Mouse (Mus musculus): ENCODE data around the gene Snx29. TPM values are rescaled to one million over a fixed set of nuclear protein-coding genes. Genes with fewer than 3 reads are reported as not detected.
A peak's percentile ranks its signal among the peaks of the same experiment; 100 is the strongest.
"Not testable (repeated sequence)": the region's sequence is repeated elsewhere in the genome, so short reads cannot be mapped to it uniquely, and the experiment has no call there.

Snx29 gene
- polyA plus RNA-seq, 1 experiment from 2014 or later, result 12.5 TPM

DNA sequence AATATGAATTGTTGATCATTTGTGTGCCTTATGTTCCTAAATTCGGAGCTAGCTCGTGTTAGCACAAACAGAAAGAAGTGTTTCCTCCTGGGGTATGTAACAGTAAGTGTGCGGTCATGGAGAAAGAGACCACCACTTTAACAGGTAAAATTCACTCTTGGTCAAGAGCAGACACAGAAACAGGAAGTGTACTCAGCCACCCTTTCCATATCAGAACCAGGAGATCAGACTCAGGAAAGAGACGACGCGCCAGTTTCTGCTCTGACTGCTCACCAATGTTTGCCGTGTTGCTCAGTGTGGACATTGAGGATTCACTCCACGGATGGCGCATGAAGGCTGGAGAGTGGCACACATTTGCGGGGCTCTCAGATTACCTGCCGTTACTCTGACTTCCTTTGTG lies 242.4 kb downstream of the Snx29 start:
- Histone ChIP-seq H3K27ac (no peak overlapping the region), H3K4me1 (peaks cover 5% of the 10 kb centered on the region; the same call in 1 of the 2 replicates), H3K4me3 (no peak overlapping the region), H3K9me3 (replicated peaks) (no peaks in the 10 kb centered on the region), H3K27me3 (ENCODE audit: low read depth, poor library complexity, severe bottlenecking) (no peaks in the 10 kb centered on the region), H3K36me3 (no peaks in the 10 kb centered on the region)
- no peak for DNase-seq (ENCODE audit: low spot score)
- 89% methylated on average over 11 of the region's 11 CpGs for WGBS

DNA sequence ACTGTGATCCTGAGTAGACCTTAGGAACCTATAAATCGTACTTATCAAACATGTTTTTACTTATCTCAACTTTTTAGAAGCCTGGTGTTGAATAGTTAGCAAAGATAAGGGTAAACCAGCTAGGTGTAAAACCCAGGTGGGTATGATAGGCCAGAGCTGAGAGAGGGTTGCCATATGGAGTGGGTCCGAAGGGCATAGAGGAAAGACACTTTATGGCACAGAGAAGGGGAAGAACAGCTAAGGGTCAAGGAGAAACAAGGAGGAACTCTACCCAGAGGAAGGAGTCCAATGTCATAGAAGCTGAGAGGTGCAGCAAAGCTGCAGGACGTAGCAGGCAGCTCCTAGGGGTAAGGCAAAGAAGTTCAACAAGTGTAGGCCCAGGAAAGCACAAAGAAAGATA lies 244.9 kb downstream of the Snx29 start:
- no peaks in the 10 kb centered on the region for H3K9me3 ChIP-seq (replicated peaks)
- WGBS, result 81% methylated on average over 3 of the region's 3 CpGs
- H3K27me3 ChIP-seq (ENCODE audit: low read depth, poor library complexity, severe bottlenecking), result no peaks in the 10 kb centered on the region
- H3K36me3 ChIP-seq, result 0 out of 2 replicates have a peak, but pooled peaks cover 2% of the 10 kb centered on the region
- no peak overlapping the region for H3K4me3 ChIP-seq
- no peak for DNase-seq (ENCODE audit: low spot score)
- H3K27ac ChIP-seq, result no peak overlapping the region; the same call in 1 of the 2 replicates
- H3K4me1 ChIP-seq, result peaks cover 7% of the 10 kb centered on the region; the same call in 1 of the 2 replicates

DNA sequence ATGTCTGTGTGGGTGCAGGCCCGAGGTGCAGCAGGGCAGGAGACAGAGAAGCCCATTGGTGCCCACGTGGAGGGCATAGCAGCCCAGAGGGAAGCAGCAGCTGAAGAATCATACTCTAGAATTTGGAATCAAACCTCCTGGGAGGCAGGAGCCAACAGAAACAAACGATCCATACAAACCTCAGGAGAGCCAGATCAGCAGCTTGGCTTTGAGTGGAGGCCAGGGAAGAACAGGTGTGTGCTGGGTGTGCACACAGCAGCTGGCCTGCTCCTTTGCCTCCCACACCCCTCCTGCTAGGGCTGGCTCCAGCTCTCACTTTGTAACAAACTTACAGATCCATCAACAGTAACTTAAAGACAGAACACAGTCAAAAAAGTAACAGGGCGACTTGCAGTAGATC lies 245.4 kb downstream of the Snx29 start:
- no peak overlapping the region; the same call in 1 of the 2 replicates for H3K27ac ChIP-seq
- 0 out of 2 replicates have a peak, but pooled peaks cover 2% of the 10 kb centered on the region for H3K36me3 ChIP-seq
- H3K4me1 ChIP-seq, result peaks cover 7% of the 10 kb centered on the region; the same call in 1 of the 2 replicates
- no peak for DNase-seq (ENCODE audit: low spot score)
- no peak overlapping the region for H3K4me3 ChIP-seq
- H3K9me3 ChIP-seq (replicated peaks), result no peaks in the 10 kb centered on the region
- H3K27me3 ChIP-seq (ENCODE audit: low read depth, poor library complexity, severe bottlenecking), result no peaks in the 10 kb centered on the region
- 85% methylated on average over 4 of the region's 4 CpGs for WGBS

DNA sequence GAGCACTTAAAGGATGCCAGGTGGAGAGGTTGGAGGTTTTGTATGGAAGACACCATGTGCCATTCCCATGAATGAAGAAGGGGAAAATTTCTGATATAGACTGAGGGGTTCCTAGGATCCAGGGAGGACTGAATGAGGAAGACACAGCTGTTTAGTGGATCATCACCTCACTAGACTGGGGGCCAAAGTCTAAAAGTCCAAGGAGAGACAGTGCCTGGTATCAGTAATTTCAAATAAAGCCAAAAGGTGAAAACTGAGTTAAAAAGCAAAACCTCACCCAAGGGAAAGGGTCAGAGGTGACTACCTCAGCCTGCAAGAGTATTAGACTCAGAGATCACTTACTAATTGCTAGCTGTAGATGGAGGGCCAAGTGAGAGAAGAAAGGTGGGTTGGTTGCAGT lies 245.9 kb downstream of the Snx29 start:
- H3K4me3 ChIP-seq, result no peak overlapping the region
- H3K9me3 ChIP-seq (replicated peaks), result no peaks in the 10 kb centered on the region

DNA sequence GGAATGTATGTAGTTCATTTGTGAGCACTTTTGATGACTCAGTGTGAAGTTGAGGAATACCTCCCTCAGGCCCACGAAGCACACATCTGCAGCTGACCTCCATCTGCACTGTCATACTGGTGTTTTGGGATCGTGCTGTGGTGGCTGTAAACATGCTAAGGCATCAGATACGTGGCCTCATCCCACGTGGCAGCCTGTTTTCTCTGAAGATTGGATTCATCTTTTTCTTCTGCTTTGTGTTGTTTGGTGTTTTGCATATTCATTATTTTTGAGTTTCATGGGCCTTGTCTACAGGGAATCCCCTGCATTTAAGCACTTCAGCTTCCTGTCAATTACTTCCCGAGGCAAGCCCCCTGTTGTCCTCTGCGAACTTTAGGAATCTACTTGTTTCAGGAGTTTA lies 246.4 kb downstream of the Snx29 start:
- Histone ChIP-seq H3K36me3 (0 out of 2 replicates have a peak, but pooled peaks cover 2% of the 10 kb centered on the region), H3K9me3 (replicated peaks) (no peaks in the 10 kb centered on the region), H3K27me3 (ENCODE audit: low read depth, poor library complexity, severe bottlenecking) (no peaks in the 10 kb centered on the region), H3K4me3 (no peak overlapping the region), H3K27ac (no peak overlapping the region), H3K4me1 (peaks cover 7% of the 10 kb centered on the region; the same call in 1 of the 2 replicates)
- DNase-seq (ENCODE audit: low spot score), result no peak
- 83% methylated on average over 6 of the region's 6 CpGs for whole genome bisulfite sequencing

More for the DNA sequence above, 245.9 kb downstream of the Snx29 start:
- no peaks in the 10 kb centered on the region for H3K27me3 ChIP-seq (ENCODE audit: low read depth, poor library complexity, severe bottlenecking)
- 0 out of 2 replicates have a peak, but pooled peaks cover 2% of the 10 kb centered on the region for H3K36me3 ChIP-seq
- peaks cover 7% of the 10 kb centered on the region; the same call in 1 of the 2 replicates for H3K4me1 ChIP-seq
- H3K27ac ChIP-seq, result no peak overlapping the region
- DNase-seq (ENCODE audit: low spot score), result no peak

DNA sequence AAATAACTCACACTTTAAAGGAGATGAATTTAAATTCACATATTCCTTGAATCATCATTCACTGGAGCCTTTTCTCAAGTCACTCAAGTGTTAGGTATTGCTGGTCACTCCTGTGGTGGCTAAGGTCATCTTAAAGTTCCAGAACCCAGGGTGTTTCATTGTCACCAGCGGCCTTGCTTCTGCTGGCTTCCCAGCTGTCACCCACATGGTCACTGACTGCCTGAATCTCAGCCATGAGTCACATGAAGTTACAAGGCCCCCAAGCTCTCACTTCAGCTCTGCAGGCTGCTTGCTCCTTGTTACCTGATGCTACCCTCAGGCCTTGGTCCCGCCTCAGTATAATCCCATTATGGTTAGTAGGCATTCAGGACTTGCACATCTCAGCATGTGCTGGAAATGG lies 247.4 kb downstream of the Snx29 start:
- H3K36me3 ChIP-seq, result 0 out of 2 replicates have a peak, but pooled peaks cover 2% of the 10 kb centered on the region
- H3K4me3 ChIP-seq, result no peak overlapping the region
- H3K27me3 ChIP-seq (ENCODE audit: low read depth, poor library complexity, severe bottlenecking), result no peaks in the 10 kb centered on the region
- H3K27ac ChIP-seq, result no peak overlapping the region
- 80% methylated on average over 2 of the region's 2 CpGs for WGBS
- no peak for DNase-seq (ENCODE audit: low spot score)
- peaks cover 7% of the 10 kb centered on the region; the same call in 1 of the 2 replicates for H3K4me1 ChIP-seq
- H3K9me3 ChIP-seq (replicated peaks), result no peaks in the 10 kb centered on the region

DNA sequence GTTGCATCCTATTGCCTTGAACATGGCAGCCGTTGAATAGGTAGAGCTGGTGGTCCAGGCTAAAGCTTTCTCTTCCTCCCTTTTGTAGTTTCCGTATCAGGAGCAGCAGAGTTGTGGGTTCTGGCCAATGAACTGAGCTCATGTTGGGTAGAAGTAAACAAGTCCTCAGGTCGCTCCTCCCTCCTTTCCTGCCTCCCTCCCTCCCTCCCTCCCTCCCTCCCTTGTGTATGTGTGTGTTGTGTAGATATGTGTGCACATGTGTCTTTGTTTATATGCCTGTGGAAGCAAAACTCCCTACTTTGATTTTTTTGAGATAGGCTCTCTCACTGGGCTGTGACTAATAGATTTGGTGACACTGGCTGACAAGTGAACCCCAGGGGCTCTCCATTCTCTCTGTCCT lies 251.8 kb downstream of the Snx29 start:
- no peak for DNase-seq (ENCODE audit: low spot score)
- WGBS, result 87% methylated on average over 3 of the region's 3 CpGs

DNA sequence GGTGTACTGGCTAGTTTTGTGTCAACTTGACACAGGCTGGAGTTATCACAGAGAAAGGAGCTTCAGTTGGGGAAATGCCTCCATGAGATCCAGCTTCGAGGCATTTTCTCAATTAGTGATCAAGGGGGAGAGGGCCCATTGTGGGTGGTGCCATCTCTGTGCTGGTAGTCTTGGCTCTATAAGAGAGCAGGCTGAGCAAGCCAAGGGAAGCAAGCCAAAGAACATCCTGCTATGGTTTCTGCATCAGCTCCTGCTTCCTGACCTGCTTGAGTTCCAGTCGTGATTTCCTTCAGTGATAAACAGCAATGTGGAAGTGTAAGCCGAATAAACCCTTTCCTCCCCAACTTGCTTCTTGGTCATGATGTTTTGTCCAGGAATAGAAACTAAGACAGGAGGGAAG lies 253.0 kb downstream of the Snx29 start:
- H3K4me1 ChIP-seq; H3K4me3 ChIP-seq; H3K9me3 ChIP-seq (replicated peaks); H3K27me3 ChIP-seq (ENCODE audit: low read depth, poor library complexity, severe bottlenecking); DNase-seq (ENCODE audit: low spot score); H3K27ac ChIP-seq; H3K36me3 ChIP-seq: not testable (repeated sequence)
- 72% methylated on average over 3 of the region's 3 CpGs for WGBS

More for the DNA sequence above, 251.8 kb downstream of the Snx29 start:
- H3K9me3 ChIP-seq (replicated peaks), result no peaks in the 10 kb centered on the region
- H3K36me3 ChIP-seq, result 0 out of 2 replicates have a peak, but pooled peaks cover 2% of the 10 kb centered on the region
- H3K4me1 ChIP-seq, result peaks cover 3% of the 10 kb centered on the region; the same call in 1 of the 2 replicates
- no peak overlapping the region for H3K4me3 ChIP-seq
- no peaks in the 10 kb centered on the region for H3K27me3 ChIP-seq (ENCODE audit: low read depth, poor library complexity, severe bottlenecking)
- no peak overlapping the region for H3K27ac ChIP-seq

DNA sequence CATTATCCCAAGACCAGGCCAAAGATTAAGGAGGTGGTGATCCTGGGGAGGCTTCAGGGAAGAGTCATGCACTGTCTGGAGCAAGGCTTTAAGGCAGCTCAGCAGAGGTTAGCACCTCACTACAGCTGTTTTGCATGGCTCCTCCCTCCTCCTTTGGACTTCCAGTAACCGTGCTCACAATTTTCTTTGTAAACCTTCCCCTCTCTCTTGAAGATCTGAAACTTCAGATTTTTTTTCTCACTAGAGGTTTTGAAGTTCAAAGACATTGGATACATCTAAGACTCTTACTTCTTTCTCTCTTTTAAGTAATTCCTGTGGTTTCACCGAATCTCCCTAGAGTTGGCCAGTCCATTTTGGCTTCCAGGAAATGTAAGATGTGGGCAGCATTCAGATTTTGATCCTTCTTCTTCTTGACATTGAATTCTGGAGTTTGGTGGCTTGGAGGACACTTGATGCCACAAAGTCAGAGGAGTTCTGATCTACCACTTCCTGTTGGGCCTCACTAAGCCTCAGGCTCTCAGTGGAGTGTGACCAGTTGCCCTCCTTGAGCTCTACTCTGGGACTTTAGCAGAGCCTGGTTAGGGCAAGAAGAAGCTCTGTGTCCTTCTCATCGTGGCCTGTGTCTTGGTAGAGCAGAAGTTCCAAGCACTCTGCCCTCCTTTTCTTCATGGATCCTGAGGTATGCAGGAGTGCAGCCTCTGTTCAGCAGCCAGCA lies 255.0 kb downstream of the Snx29 start:
- WGBS, result 65% methylated on average over 3 of the region's 3 CpGs

DNA sequence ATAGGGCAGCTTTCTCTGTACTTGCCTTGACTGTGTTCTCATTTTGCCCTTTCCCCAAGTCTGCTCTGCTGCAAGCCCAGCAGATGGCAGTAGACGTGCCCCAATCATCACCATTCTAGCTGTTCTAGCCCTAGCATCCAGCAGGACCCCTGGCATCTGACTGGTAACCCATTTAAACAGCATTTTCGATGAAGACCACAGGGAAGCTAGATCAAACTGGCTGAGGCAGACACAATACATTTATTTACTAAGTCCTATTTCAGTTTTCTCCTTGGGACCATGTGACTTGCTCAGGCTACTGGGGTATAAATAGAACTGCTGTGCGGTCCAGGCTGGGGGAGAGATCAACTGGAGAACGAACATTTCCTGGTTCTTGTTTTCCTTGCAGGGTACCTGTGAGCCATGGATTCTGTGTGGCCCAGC lies 257.0 kb downstream of the Snx29 start:
- no peak overlapping the region; the same call in 1 of the 2 replicates for H3K27ac ChIP-seq

More for the DNA sequence above, 255.0 kb downstream of the Snx29 start:
- Histone ChIP-seq H3K36me3 (no peaks in the 10 kb centered on the region), H3K27ac (no peak overlapping the region), H3K4me3 (no peak overlapping the region), H3K9me3 (replicated peaks) (no peaks in the 10 kb centered on the region), H3K4me1 (peaks cover 14% of the 10 kb centered on the region), H3K27me3 (ENCODE audit: low read depth, poor library complexity, severe bottlenecking) (no peaks in the 10 kb centered on the region)
- DNase-seq (ENCODE audit: low spot score), result no peak

DNA sequence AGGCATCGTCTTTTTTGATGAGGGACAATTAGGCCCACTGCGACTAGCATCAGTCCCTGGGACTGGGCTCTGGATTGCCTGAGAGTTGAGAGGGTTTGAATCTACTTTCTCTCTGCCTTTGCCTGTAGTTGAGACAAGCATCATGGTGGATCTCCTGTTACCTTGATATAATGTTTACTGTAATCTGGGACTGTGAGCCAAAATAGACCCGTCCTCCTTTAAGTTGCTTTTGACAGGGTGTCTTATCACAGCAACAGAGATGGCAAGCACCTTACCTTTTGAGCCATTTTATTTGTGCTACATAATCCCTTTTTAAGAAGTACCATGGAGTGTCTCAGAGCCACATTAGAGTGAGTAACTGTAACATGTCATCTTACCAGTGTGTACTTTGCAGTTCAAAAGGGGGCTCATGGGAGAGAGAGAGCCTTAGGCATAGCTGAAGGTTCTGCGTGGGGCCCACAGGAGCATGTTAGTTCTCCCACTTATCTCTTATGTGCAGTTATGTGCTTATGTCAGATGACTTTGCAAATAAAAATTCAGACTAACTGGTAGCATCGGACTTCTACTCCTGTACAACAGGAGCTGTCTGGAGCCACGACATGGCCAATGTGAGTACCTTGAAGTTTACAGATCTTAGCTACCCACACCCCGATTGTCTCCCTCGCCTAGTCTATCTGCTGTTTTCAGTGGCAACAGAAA lies 261.4 kb downstream of the Snx29 start:
- Histone ChIP-seq H3K36me3 (no peaks in the 10 kb centered on the region), H3K27me3 (ENCODE audit: low read depth, poor library complexity, severe bottlenecking) (no peaks in the 10 kb centered on the region), H3K4me3 (no peak overlapping the region), H3K9me3 (replicated peaks) (no peaks in the 10 kb centered on the region), H3K4me1 (peaks cover 14% of the 10 kb centered on the region), H3K27ac (no peak overlapping the region)
- DNase-seq (ENCODE audit: low spot score), result no peak
- WGBS, result 87% methylated on average over 8 of the region's 8 CpGs

More for the DNA sequence above, 257.0 kb downstream of the Snx29 start:
- Histone ChIP-seq H3K4me1 (peaks cover 14% of the 10 kb centered on the region), H3K4me3 (no peak overlapping the region), H3K27me3 (ENCODE audit: low read depth, poor library complexity, severe bottlenecking) (no peaks in the 10 kb centered on the region), H3K9me3 (replicated peaks) (no peaks in the 10 kb centered on the region), H3K36me3 (no peaks in the 10 kb centered on the region)
- DNase-seq (ENCODE audit: low spot score), result peak; percentile 52
- WGBS, result 60% methylated on average over 4 of the region's 4 CpGs

DNA sequence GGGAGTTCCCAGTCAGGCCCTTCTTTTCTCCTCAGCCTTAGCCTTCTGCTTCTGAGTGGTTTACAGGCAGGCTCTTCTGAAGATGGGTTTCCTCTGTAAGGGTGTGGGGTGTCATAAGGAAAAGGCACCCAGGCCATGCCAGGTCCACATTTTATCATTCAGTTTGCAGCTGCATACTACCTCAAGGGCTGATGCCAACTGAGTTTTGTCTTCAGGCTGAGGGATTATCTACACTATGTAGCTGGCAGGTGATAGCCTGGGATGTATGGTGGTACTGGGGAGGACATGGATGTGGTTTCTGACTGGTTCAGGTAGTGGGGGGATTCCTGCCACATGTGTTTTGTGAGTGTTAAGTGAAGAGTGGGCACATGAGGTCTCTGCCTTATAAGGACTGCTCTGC lies 266.0 kb downstream of the Snx29 start:
- Histone ChIP-seq H3K4me1 (0 out of 2 replicates have a peak, but pooled peaks cover 4% of the 10 kb centered on the region), H3K9me3 (replicated peaks) (no peaks in the 10 kb centered on the region), H3K36me3 (no peaks in the 10 kb centered on the region), H3K4me3 (no peak overlapping the region), H3K27me3 (ENCODE audit: low read depth, poor library complexity, severe bottlenecking) (no peaks in the 10 kb centered on the region), H3K27ac (no peak overlapping the region)
- no peak for DNase-seq (ENCODE audit: low spot score)

DNA sequence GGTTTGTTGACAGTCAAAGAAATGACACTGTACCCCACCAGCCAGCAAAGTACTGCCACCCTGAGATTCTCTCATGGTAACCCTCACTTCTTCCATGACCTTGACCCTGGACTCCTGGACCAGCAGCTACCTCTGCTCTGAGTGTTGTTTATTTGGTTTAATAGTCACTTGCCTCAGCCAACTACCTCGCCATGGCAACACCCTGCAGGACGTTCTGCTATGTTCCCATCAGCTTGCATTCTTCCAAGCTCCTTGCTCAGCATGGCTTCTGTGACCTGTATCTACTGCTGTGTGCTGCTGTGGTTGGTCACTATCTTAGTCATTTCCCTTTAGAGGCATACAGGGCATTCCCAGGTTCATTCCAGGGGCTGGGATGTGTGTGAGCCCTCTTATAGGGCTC lies 266.6 kb downstream of the Snx29 start:
- DNase-seq (ENCODE audit: low spot score), result no peak
- 0 out of 2 replicates have a peak, but pooled peaks cover 4% of the 10 kb centered on the region for H3K4me1 ChIP-seq
- no peak overlapping the region for H3K4me3 ChIP-seq
- H3K27ac ChIP-seq, result no peak overlapping the region
- H3K27me3 ChIP-seq (ENCODE audit: low read depth, poor library complexity, severe bottlenecking), result no peaks in the 10 kb centered on the region
- no peaks in the 10 kb centered on the region for H3K36me3 ChIP-seq
- WGBS, result 75% methylated on average over 2 of the region's 2 CpGs
- no peaks in the 10 kb centered on the region for H3K9me3 ChIP-seq (replicated peaks)
